Mouse (Mus musculus) granulocyte monocyte progenitor cell, adult 5-6 weeks (primary cell): ENCODE results near the gene Ripor1. TPM values are rescaled to one million over a fixed set of nuclear protein-coding genes. Genes with fewer than 3 reads are reported as not detected.
A peak's percentile ranks its signal among the peaks of the same experiment; 100 is the strongest.
"Not testable (repeated sequence)": the region's sequence is repeated elsewhere in the genome, so short reads cannot be mapped to it uniquely, and the experiment has no call there.

Experiments used
- ATAC-seq: replicated peaks from 2 replicates; pipeline ENCODE4 v1.8.0; 2016; ENCODE audit warnings: mild to moderate bottlenecking, moderate TSS enrichment, inconsistent platforms; ENCODE audit not compliant: poor library complexity, severe bottlenecking
- total RNA-seq, 2 experiments: library from RNA; stranded (forward) in 1 of 2; stranded (reverse) in 1 of 2; fragments of 200-712, 200-1000 nt in 1 of 2; fragments of >200 nt in 1 of 2; fragmentation: Nextera tagmentation in 1 of 2; gene quantifications; 2 replicates each; pipeline ENCODE4 v1.2.3; 2014 to 2017

Ripor1 gene
- total RNA-seq (2014; fragmentation: Nextera tagmentation), result 55.3 and 92.8 TPM in 2 replicates
- total RNA-seq (2017), result 5.4 and 10.1 TPM in 2 replicates

GRCm38 (mm10) chr8:105604804-105605381 is at the start of gene Ripor1:
Gene Ripor1 (plus strand): TSS chr8:105605255.
- ATAC-seq, result peak; percentile 54

GRCm38 (mm10) chr8:105562863-105563262 is 42.2 kb upstream of the Ripor1 start:
- ATAC-seq, result no peak

GRCm38 (mm10) chr8:105563871-105564270 is 41.2 kb upstream of the Ripor1 start:
- no peak for ATAC-seq

GRCm38 (mm10) chr8:105564573-105565229 is 40.4 kb upstream of the Ripor1 start:
- not testable (repeated sequence) for ATAC-seq

- 0 out of 2 replicates have a peak, but pooled peaks have one; percentile 11 for ATAC-seq
Measured at GRCm38 (mm10) chr8:105565401-105565881, 39.6 kb upstream of the Ripor1 start.

- ATAC-seq, result peak; percentile 81
Measured at GRCm38 (mm10) chr8:105565952-105566702, 38.9 kb upstream of the Ripor1 start, which contains the start of gene Atp6v0d1. Gene Atp6v0d1 (minus strand): TSS chr8:105566047.

- ATAC-seq, result peak; percentile 43
Measured at GRCm38 (mm10) chr8:105566703-105567595, 38.1 kb upstream of the Ripor1 start.

GRCm38 (mm10) chr8:105571810-105572209 is 33.2 kb upstream of the Ripor1 start:
- no peak for ATAC-seq

- peak; percentile 30; the same call in 1 of the 2 replicates for ATAC-seq
Measured at GRCm38 (mm10) chr8:105573427-105573826, 31.6 kb upstream of the Ripor1 start.

- no peak for ATAC-seq
Measured at GRCm38 (mm10) chr8:105574741-105575140, 30.3 kb upstream of the Ripor1 start.

- no peak for ATAC-seq
Measured at GRCm38 (mm10) chr8:105575538-105575937, 29.5 kb upstream of the Ripor1 start.

GRCm38 (mm10) chr8:105579719-105580118 is 25.3 kb upstream of the Ripor1 start:
- no peak for ATAC-seq

GRCm38 (mm10) chr8:105592431-105592830 is 12.6 kb upstream of the Ripor1 start:
- ATAC-seq, result no peak

GRCm38 (mm10) chr8:105593859-105594258 is 11.2 kb upstream of the Ripor1 start:
- no peak for ATAC-seq

- ATAC-seq, result no peak
Measured at GRCm38 (mm10) chr8:105594451-105595242, 10.4 kb upstream of the Ripor1 start.

GRCm38 (mm10) chr8:105596362-105597034 is 8.6 kb upstream of the Ripor1 start:
- peak; percentile 93 for ATAC-seq

- no peak for ATAC-seq
Measured at GRCm38 (mm10) chr8:105598777-105599176, 6.3 kb upstream of the Ripor1 start.

- no peak for ATAC-seq
Measured at GRCm38 (mm10) chr8:105601301-105601700, 3.8 kb upstream of the Ripor1 start.

GRCm38 (mm10) chr8:105602540-105602939 is 2.5 kb upstream of the Ripor1 start:
- not testable (repeated sequence) for ATAC-seq
